Mouse (Mus musculus): Measurements from ENCODE around the gene Hivep3.

DNA sequence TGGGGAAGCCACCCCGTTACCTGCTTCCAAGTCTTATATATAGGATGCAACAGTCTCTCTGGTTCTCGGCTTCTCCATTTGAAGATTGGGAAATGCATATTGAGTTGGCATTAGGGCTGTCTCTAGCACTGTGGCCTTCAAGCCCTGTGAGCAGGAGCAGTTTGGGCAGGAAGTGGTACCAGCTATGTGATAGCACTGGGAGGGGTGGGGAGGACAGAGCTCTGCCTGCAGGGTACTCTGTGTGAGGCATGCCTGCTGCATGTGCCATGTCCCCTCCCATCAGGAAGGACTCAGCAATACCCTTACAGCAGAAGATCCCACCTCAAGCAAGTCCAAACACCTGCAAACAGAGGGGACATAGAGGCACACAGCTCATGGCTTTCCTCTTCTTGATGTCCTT, 142.0 kb downstream of the Hivep3 start:
- TF ChIP-seq CTCF (IDR thresholded peaks at IDR 0.05; ENCODE audit: insufficient read depth, low read length) (no peak), POLR2A (IDR thresholded peaks at IDR 0.05; ENCODE audit: borderline replicate concordance, extremely low read depth, low read depth, low read length) (no peak)

Data from lung, adult 2 months (tissue).